Mouse (Mus musculus) liver, embryonic 18 days (tissue): ENCODE data around the gene Actr2. TPM values are rescaled to one million over a fixed set of nuclear protein-coding genes. Genes with fewer than 3 reads are reported as not detected.

ENCODE experiments used
- polyA plus RNA-seq: library from polyadenylated mRNA; depleted of rRNA; stranded (reverse); fragments of >200 nt; gene quantifications from 2 replicates; pipeline ENCODE4 v1.2.3, GENCODE M21; 2012; rRNA removed

The Actr2 gene
- 33.8 and 34.1 TPM in 2 replicates for polyA plus RNA-seq

DNA sequence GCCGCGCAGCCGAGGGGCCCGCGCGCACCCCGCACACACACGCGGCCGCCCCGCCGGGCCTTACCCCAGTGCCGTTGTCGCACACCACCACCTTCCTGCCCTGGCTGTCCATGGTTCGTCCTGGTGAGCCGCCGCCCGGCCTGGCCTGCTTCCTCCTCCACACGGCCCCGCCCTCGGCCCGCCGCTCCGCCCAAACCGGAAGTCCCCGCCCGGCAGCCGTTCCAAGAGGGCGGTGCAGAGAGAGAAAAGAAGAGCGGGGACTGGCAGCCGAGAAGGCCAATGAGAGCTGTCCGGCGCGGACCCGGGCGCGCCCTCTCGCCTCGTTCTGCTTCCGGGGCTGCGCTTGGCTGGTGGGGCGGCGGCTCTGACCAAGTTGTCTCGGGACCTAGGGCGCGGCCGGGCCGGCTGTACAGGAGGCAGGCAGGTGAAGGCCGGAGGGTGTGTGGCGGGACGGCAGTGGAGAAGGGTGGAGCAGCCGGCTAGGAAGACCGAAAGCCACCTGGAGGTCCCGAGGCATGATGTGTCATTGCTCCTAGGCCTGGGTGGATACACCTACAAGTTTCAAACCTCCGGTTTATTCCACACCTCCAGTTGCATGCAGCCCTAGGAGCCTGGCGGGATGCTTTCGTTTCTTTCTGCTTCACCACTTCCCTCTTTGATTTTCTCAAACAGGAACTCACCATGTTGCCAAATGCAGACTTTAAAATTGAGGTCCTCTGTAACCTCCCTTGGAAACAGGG lies at the start of gene Actr2:
Actr2 (minus strand) TSS at position 173 of the 740 bp plus-strand sequence.

Other genes starting within 250 kb of the Actr2 start
- gene Spred2, start 188.5 kb downstream of the Actr2 start, polyA plus RNA-seq: 2.4 and 3.1 TPM in 2 replicates
- gene Rab1a, start 88.5 kb upstream of the Actr2 start, polyA plus RNA-seq: 73.0 and 77.9 TPM in 2 replicates
- 5.6 and 6.5 TPM in 2 replicates for gene Cep68, start 136.5 kb upstream of the Actr2 start, polyA plus RNA-seq
- gene Slc1a4, start 219.8 kb upstream of the Actr2 start, polyA plus RNA-seq: 11.0 and 11.3 TPM in 2 replicates